ENCODE assay signal across 8 mouse cellular contexts in the genomic region with DNA sequence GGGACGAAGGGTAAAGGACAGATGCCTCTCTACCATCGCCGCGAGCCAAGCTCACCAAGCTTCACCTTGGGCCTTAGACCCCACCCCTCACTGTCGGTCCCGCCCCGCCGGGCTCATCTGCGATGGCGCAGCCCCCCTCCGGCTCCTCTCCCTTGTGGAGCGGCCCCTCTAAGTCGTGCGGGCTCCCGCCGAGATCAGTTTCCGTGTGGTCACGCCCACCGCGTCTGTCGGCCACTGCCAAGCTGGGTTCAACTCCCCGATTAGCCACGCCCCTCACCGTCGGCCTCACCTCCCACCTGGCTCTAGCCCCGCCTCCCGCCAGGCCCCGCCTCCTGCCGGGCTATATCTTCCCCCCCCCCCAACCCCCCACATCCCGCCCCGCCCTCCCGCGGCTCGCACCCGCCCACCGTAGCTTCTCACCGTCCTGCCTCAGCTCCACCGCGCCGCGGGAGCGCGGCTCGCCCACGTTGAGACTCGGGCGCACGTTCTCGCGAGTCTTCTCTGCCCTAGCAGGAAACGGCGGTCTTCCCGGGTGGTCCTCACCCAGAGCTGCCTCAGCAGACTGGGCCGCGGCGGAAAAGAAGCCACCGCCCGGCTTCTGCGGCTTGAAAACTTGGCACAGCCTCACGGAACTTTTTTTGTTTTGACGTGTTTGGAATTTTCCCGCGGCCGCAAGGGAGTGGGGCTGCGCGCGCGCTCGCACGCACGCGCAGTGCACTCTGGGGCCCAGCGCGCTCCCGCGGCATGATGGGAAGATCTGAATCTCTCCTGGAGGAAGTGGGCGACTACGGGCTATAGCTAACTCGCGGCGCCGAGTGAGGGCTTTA.
A peak's percentile ranks its signal among the peaks of the same experiment; 100 is the strongest.
DNase-seq lines count a peak whose midpoint lies in the region; ATAC-seq lines count a peak whose summit lies in the region.

No protein-coding gene starts in this region.

- DNase-seq in adipocyte (ENCODE audit: low spot score): peak; percentile 87
- peak; percentile 99 for DNase-seq in embryo, embryonic 10 days (ENCODE audit: low spot score)
- DNase-seq in gastrocnemius, postnatal 10 days: peak; percentile 89
- DNase-seq in induced T-regulatory cell, adult 2 months (ENCODE audit: low read depth): peak; percentile 97
- DNase-seq in left cerebral cortex, adult 9 months (ENCODE audit: low spot score in 2 of 2): peak; percentile 68 to 89
- DNase-seq in right cerebral cortex, postnatal 14 days: peak; percentile 87
- DNase-seq in urinary bladder, postnatal 36 days (ENCODE audit: low spot score in 2 of 2): peak; percentile 87 to 94

- peak; percentile 84 for ATAC-seq in megakaryocyte progenitor cell, adult 5-6 weeks (replicated peaks; ENCODE audit: poor library complexity)

Comparison
In these comparisons a context has a peak if more than half of its experiments do, and no peak if none do; other contexts are left out.
1. Peak in every context shown above with its lines: DNase-seq and ATAC-seq.